Mouse (Mus musculus) E14TG2a.4 (cell line): ENCODE measurements around the gene Sugp1.
"Not testable (repeated sequence)": the region's sequence is repeated elsewhere in the genome, so short reads cannot be mapped to it uniquely, and the experiment has no call there.

Experiments used
- H3K27me3 ChIP-seq: 2 replicates; pipeline ENCODE4 v1.6.1; 2014; ENCODE audit warnings: low read length, control low read depth; ENCODE audit not compliant: insufficient read depth
- H3K36me3 ChIP-seq: 2 replicates; pipeline ENCODE4 v1.6.1; 2014; ENCODE audit warnings: low read length, control low read depth; ENCODE audit not compliant: insufficient read depth
- H3K4me1 ChIP-seq: replicated peaks from 2 replicates; pipeline ENCODE4 v1.6.1; 2014; ENCODE audit warnings: low read depth, low read length, control low read depth
- H3K4me3 ChIP-seq: replicated peaks from 2 replicates; pipeline ENCODE4 v1.5.1; 2014; ENCODE audit warnings: mild to moderate bottlenecking, low read length
- H3K9me3 ChIP-seq: 2 replicates; pipeline ENCODE4 v1.6.1; 2014; ENCODE audit warnings: low read length, control low read depth
- CTCF ChIP-seq: conservative IDR thresholded peaks from 2 replicates; pipeline ENCODE4 v1.5.1; 2014; ENCODE audit warnings: low read length
- NANOG ChIP-seq: IDR thresholded peaks from 2 replicates; pipeline ENCODE4 v1.6.1; 2014; ENCODE audit warnings: borderline replicate concordance, low read length, mixed read lengths
- POU5F1 ChIP-seq: IDR thresholded peaks from 2 replicates; pipeline ENCODE4 v1.6.1; 2014; ENCODE audit warnings: low read length, borderline replicate concordance

Gene Sugp1

GRCm38 (mm10) chr8:70026151-70026550 lies 16.5 kb upstream of the Sugp1 start:
- Histone ChIP-seq H3K9me3 (no peaks in the 10 kb centered on the region), H3K36me3 (peaks cover 100% of the 10 kb centered on the region), H3K27me3 (no peaks in the 10 kb centered on the region), H3K4me1 (peaks cover 13% of the 10 kb centered on the region), H3K4me3 (no peak overlapping the region)
- TF ChIP-seq POU5F1 (no peak), NANOG (no peak), CTCF (no peak)

GRCm38 (mm10) chr8:70030255-70030654 lies 12.4 kb upstream of the Sugp1 start:
- Histone ChIP-seq H3K9me3 (no peaks in the 10 kb centered on the region), H3K36me3 (peaks cover 89% of the 10 kb centered on the region), H3K4me3 (no peak overlapping the region), H3K27me3 (no peaks in the 10 kb centered on the region), H3K4me1 (peaks cover 13% of the 10 kb centered on the region)
- no peak for TF ChIP-seq POU5F1
- TF ChIP-seq NANOG = no peak
- TF ChIP-seq CTCF = no peak

- H3K36me3 ChIP-seq = peaks cover 53% of the 10 kb centered on the region
- H3K4me3 ChIP-seq = no peak overlapping the region
- no peaks in the 10 kb centered on the region for H3K9me3 ChIP-seq
- H3K27me3 ChIP-seq = no peaks in the 10 kb centered on the region
- peaks cover 37% of the 10 kb centered on the region for H3K4me1 ChIP-seq
- TF ChIP-seq NANOG = no peak
- TF ChIP-seq CTCF = no peak
- TF ChIP-seq POU5F1 = no peak
Observed at GRCm38 (mm10) chr8:70037994-70038393, 4.6 kb upstream of the Sugp1 start.

- H3K27me3 ChIP-seq = no peaks in the 10 kb centered on the region
- H3K4me3 ChIP-seq = peak overlapping the region; percentile 100
- TF ChIP-seq NANOG = no peak
- TF ChIP-seq CTCF = no peak
- TF ChIP-seq POU5F1 = no peak
- H3K9me3 ChIP-seq = no peaks in the 10 kb centered on the region
- peaks cover 38% of the 10 kb centered on the region for H3K4me1 ChIP-seq
- peaks cover 28% of the 10 kb centered on the region for H3K36me3 ChIP-seq
Observed at GRCm38 (mm10) chr8:70041885-70042546, 597 bp upstream of the Sugp1 start.

- Histone ChIP-seq H3K36me3 (peaks cover 26% of the 10 kb centered on the region), H3K9me3 (no peaks in the 10 kb centered on the region), H3K27me3 (no peaks in the 10 kb centered on the region), H3K4me3 (peak overlapping the region; percentile 100), H3K4me1 (peaks cover 38% of the 10 kb centered on the region)
- TF ChIP-seq NANOG (no peak), POU5F1 (no peak), CTCF (no peak)
Observed at GRCm38 (mm10) chr8:70043996-70044395, 1.4 kb downstream of the Sugp1 start.

GRCm38 (mm10) chr8:70049662-70050061 lies 7.0 kb downstream of the Sugp1 start:
- Histone ChIP-seq H3K9me3 (no peaks in the 10 kb centered on the region), H3K4me1 (no peaks in the 10 kb centered on the region), H3K4me3 (no peak overlapping the region), H3K27me3 (no peaks in the 10 kb centered on the region), H3K36me3 (peaks cover 68% of the 10 kb centered on the region)
- no peak for TF ChIP-seq POU5F1

- not testable (repeated sequence) for H3K4me3 ChIP-seq, H3K4me1 ChIP-seq, H3K27me3 ChIP-seq, H3K9me3 ChIP-seq
- H3K36me3 ChIP-seq = peaks cover 76% of the 10 kb centered on the region
Observed at GRCm38 (mm10) chr8:70050434-70050833, 7.8 kb downstream of the Sugp1 start.

- Histone ChIP-seq H3K27me3 (no peaks in the 10 kb centered on the region), H3K36me3 (peaks cover 92% of the 10 kb centered on the region), H3K4me3 (no peak overlapping the region), H3K4me1 (no peaks in the 10 kb centered on the region), H3K9me3 (no peaks in the 10 kb centered on the region)
- TF ChIP-seq CTCF (no peak), POU5F1 (no peak), NANOG (no peak)
Observed at GRCm38 (mm10) chr8:70057721-70058120, 15.1 kb downstream of the Sugp1 start.

- Histone ChIP-seq H3K4me3 (peak overlapping the region; percentile 75), H3K4me1 (peaks cover 14% of the 10 kb centered on the region), H3K27me3 (peaks cover 36% of the 10 kb centered on the region), H3K36me3 (peaks cover 53% of the 10 kb centered on the region), H3K9me3 (no peaks in the 10 kb centered on the region)
- no peak for TF ChIP-seq CTCF
- TF ChIP-seq NANOG = no peak
- TF ChIP-seq POU5F1 = no peak
Observed at GRCm38 (mm10) chr8:70071836-70072440, 29.3 kb downstream of the Sugp1 start.
